Mouse (Mus musculus) cerebellum, postnatal 36 days (tissue): ENCODE data around the gene Ace.

ENCODE experiments used
- DNase-seq, 2 experiments: peaks; one replicate each; pipeline ENCODE4 v3.0.0; 2021 to 2022; ENCODE audit warnings: mixed read lengths in 2 of 2

Gene Ace

GRCm38 (mm10) chr11:105967741-105968574, at the start of gene Ace:
Gene Ace (plus strand): TSS chr11:105967945.
- DNase-seq: peak; percentile 13 to 37

DNA sequence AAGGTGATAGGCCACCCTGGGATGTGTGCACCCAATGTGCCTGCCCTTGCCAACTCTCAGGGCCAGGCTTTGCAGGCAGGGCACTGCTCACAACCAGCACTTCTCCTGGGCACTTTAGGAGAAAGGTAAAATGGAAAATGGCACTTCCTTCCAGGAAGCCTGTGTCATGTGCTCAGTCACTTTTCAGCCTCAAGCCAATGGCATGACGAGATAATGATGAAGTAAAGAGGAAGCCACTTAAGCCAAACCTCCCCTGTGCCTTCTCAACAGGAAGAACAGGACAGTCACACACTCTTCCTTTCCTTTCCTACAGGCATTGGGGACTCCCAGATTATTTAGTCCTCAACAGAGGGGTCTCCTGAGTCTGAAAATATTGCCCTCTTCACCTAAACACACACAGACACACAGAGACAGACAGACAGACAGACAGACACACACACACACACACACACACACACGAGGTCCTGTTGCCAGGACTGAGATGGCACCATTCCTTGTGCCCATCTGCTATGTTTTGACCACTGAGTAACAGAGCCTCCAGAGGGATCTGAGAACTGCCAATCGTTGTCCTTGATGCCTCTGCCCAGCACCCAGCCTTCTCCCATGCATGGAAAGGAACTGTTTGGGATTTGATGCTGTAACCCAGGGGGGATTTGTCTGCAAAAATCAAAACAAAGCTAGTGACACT, 47.5 kb upstream of the Ace start:
- DNase-seq: no peak

DNA sequence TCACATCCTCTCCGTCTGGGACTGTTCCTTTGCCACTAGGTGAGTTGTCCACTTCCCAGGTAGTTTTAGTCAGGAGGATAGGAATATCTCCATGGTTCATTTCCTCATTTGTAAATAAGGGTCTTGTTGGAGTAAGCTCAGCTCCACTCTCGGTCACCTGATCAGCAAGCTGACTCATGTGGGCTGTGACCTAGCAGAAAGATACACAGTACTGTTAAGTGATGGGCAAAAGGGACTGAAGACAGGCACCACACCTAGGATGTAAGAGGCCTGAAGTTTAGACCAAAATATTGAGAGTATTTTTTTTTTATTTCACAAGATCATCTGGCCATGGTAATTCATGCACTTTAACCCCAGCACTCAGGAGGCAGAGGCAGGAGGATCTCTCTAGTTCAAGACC, 46.9 kb upstream of the Ace start:
- DNase-seq: no peak

DNA sequence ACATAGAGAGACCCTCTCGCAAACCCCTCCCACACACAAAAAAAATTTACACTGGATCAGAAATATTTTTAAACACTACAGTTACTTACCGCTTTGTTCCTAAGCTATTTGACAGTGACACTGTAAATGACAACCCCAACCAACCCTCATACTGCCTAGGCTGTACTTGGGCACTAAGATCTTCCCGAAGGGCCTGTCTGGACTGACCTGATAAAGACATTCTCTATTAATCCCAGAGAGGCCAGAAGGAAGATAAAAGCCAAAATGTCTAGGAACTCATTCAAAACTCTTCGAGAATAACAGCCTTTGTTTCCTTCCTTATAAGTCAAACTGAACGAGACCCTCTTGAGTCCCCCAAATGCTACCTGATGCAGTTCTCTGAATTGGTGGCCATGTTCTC, 46.5 kb upstream of the Ace start:
- no peak for DNase-seq

- DNase-seq: no peak
Measured at GRCm38 (mm10) chr11:105922769-105923663, 44.7 kb upstream of the Ace start.

DNA sequence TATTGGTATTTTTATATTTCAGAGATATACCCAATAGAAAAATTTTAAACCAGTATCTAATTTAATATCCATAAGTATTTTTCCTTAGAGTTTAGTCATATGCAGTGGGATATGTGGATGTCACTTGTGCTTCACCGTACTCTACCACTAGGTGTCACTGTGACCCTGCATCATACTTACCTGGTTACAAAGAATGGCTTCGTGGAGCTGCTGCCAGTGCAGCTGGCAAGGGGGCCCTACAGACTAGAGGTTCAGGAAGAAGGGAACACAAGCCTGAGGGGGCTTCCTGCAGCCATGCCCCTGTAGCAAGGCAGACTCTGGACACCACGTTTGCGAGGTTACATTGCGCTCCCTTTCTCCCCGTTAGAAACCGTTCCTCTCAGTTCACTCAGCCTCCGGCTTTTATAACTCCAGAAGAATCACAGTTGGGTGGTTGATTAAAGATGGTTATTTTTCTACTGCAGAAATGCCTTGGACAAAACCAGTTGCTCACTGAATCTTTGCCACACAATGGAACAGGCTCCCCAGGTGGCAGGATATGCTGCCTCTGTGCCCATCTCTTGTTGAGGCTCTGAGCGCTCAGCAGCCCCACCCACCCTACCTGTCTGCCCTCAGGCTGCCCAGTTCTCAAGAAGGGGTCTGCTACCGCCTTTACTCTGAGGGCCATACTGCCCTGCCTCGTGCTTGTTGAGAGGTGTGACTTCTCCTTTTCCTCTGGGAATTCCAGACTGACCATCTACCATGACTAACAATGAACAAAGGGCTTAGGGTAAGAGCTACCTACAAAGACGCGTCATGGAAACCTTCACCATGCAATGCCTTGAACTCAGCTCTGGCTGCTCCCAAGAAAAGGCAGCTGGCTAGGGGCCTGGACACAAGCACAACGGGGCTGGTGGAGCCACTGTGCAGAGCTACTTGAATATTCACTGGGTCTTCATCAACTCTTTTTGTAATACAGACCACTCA, 40.4 kb upstream of the Ace start:
- peak; percentile 74 to 86 for DNase-seq

- DNase-seq: no peak
Measured at GRCm38 (mm10) chr11:105928171-105928570, 39.6 kb upstream of the Ace start.

DNA sequence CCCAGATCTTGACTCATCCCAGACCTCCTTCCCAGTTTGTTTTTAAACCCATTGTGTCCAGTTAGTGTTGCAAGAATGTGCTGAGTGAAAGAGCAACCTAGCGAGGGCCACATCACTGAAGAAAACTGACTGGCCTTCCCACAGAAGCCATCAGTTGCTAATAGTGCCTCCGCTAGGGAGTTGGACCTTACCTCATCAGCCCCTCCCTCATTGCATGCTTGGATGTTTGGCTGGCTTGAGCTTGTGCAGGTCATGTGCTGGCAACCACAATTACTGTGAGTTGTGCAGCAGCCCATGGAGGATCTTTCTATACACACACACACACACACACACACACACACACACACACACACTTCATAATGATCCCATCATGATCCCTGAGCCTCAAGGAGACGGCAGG, 36.4 kb upstream of the Ace start:
- DNase-seq: no peak

DNA sequence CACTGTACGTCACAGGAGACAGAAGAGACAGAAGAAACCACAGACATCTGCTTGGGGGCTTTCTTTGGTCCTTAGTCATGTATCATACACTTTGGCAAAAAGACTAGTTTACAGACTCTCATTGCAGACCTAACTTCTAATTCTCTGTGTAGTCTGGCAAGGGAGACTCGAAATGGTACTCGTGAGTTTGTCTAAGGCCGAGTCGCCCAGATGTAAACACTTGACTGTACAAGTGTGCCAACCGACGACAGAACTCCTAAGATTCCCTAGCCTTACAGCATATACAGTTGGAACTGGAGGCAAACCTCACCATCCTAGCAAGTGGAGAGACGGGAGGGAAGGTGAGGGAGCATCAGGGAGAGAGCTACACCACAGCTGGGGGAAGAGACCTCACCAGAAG, 34.0 kb upstream of the Ace start:
- DNase-seq: no peak

GRCm38 (mm10) chr11:105934303-105934711, 33.4 kb upstream of the Ace start:
- no peak for DNase-seq

DNA sequence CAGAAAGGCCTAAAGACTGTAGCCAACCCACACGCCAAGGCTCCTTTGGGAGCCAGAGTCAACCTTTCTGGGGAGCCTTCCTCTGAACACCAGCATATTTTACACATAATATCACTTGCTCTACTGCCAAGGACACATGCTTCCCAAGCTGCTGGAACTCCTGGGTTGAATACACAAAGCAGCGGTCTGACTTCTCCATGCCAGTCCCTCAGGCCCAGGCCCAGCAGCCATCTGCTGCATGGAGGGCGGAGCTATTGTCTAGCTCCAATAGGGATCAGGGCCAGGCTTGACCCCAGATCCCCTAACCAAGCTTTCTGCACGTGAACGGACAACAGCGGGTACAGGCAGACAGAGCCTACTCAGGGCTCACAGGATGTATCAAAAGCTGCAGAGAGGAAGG, 32.9 kb upstream of the Ace start:
- DNase-seq: no peak

DNA sequence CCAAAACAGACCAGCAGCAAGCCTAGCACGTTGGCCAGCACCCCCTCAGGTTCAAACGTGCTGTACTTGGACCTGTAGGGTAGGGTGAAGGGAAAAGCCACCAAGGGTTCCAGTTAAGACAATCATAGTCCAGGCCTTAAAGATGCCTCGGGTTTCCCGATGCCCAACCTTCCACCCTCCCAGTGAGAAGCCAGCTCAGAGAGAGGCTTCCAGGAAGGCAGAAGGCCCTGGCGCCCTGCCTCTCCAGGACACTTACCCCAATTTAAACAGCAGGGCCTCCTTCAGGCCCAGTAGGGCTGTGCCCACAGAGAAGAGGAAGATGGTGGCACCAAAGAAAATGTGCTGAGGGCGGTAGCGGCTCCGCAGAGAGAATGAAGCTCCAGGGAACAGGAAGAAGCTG, 32.2 kb upstream of the Ace start:
- no peak for DNase-seq

DNA sequence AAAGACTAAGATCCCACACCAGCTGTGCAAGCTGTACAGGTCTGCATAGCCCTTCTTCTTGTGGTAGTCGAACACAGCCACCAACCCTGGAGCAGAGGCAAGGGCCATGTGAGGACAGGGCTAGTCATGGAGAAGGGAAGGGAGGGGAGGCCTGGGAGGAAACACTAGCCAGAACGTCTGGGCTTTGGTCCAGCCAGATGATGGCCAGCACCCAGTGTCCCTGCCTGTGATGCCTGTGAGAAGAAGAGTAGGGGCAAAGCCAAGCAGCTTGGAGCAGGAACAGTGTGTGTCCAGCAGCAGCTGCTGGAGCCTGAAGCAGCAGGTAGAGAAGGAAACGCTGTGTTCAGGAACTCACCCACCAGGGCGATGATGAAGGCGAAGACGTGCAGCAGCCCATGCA, 31.5 kb upstream of the Ace start:
- peak in 1 of 2 experiments; percentile 27 for DNase-seq

DNA sequence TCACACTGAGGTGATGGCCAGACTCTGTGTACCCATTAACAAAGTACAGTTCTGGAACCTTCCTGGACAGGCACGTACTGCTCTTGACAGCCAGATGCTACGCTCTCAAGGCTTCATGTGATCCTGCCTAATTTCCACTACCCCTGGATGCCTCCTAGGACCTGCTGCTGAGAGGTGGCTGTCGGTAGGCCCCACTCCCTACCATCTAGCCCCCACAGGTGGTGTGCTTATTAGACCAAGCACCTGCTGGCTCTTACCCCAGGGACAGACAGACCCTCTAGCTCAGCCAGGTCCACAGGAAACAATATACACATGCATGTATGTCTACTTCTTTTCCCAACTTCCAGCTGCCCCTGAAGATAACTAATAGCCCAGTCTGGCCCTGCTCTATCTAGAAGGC, 30.8 kb upstream of the Ace start:
- DNase-seq: no peak

GRCm38 (mm10) chr11:105938771-105939170, 29.0 kb upstream of the Ace start:
- no peak for DNase-seq

- DNase-seq: no peak
Measured at GRCm38 (mm10) chr11:105941973-105942372, 25.8 kb upstream of the Ace start.

GRCm38 (mm10) chr11:105943133-105944102, 24.3 kb upstream of the Ace start:
- DNase-seq: peak; percentile 18 to 24

DNA sequence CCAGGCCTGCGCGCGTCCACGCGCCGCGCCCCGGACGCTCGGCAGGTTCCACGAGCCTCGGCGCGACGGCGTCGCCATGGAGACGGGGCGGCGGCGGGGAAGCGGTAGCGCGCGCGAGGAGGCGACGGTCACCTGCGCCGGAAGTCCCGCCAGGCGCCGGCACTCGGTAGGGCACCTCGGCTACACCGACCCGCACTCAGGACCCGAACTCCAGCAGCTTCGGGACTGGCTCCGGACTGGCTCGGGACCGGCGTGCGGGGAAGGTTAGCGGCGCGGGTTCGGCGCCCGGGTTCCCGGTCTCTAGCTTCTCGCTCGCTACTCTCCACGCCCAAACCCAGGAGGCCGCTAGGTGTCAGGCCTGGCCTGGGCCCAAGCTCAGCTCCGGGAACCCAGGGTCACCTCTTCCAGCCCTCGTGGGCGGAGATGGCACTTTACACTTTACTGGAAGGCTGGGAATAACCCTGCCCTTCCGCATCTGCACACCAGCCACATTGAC, 23.6 kb upstream of the Ace start:
- peak; percentile 55 to 67 for DNase-seq

DNA sequence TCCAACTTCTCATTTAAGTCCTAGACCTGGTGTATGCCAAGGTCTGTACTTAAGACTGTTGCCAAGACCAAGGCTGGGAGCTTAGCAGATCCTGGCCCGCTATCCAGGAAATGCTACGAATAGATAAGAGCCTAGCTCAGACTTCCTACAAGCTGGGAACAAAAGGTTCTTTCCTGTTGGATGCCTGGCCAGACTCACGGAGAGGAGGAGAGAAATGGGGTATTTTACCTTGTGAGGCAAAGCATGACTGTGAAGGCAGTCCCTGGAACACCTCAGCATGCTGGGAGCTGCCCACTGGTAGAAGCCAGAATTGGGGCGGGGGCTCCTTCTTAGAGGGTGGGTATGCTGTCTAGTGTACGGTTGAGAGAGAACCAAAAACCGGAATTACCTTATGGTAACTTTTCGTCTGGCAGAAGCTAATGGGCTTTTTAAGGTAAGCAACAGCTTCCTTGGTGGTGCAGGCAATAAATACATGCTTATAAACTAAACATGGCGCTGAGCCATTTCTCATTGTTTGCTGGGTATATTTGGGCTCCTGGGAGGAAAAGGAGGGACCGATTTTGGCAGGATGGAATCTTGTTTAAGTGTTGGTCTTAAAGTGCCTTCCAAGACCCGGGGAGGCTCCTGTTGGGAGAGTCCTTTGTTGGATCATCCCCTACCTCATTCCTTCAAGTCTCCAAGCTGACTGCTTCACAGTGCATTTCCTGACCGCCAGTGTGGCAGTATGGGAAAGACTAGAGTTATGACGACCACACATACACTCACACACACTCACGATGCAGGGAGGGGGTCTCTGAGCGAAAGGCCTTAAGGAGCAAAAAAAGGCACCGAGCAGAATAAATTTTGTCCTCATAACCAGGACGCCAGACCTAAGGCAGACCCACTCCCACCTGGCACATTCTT, 22.7 kb upstream of the Ace start:
- DNase-seq: no peak
